Mouse (Mus musculus): ENCODE measurements around the gene Clec16a. TPM values are rescaled to one million over a fixed set of nuclear protein-coding genes. Genes with fewer than 3 reads are reported as not detected.

Gene Clec16a
- polyA plus RNA-seq, 1 experiment from 2014 or later = 32.1 TPM

- no peaks in the 10 kb centered on the region for H3K27me3 ChIP-seq (ENCODE audit: control insufficient read depth, insufficient read depth, low read length)
- DNase-seq (ENCODE audit: low spot score) (no peak), ATAC-seq (replicated peaks; ENCODE audit: insufficient number of reproducible peaks, low FRiP score, low TSS enrichment, low read depth) (no peak)
- H3K4me2 ChIP-seq (ENCODE audit: low read depth, low read length) = no peak overlapping the region
- no peaks in the 10 kb centered on the region for H3K9me3 ChIP-seq (replicated peaks; ENCODE audit: control insufficient read depth, low read length)
- H3K36me3 ChIP-seq (replicated peaks; ENCODE audit: control insufficient read depth, insufficient read depth, low read depth, low read length) = no peaks in the 10 kb centered on the region
- no peak overlapping the region for H3K4me3 ChIP-seq (ENCODE audit: low read depth, low read length)
- H3K4me1 ChIP-seq (ENCODE audit: control insufficient read depth, insufficient read depth, low read length) = no peaks in the 10 kb centered on the region
- H3K9ac ChIP-seq (replicated peaks; ENCODE audit: low read length) = no peak overlapping the region
- H3K27ac ChIP-seq (replicated peaks; ENCODE audit: low read depth, low read length) = no peak overlapping the region
- 61% methylated on average over 11 of the region's 11 CpGs for WGBS
Measured at GRCm38 (mm10) chr16:10694414-10694851, 149.3 kb downstream of the Clec16a start.

DNA sequence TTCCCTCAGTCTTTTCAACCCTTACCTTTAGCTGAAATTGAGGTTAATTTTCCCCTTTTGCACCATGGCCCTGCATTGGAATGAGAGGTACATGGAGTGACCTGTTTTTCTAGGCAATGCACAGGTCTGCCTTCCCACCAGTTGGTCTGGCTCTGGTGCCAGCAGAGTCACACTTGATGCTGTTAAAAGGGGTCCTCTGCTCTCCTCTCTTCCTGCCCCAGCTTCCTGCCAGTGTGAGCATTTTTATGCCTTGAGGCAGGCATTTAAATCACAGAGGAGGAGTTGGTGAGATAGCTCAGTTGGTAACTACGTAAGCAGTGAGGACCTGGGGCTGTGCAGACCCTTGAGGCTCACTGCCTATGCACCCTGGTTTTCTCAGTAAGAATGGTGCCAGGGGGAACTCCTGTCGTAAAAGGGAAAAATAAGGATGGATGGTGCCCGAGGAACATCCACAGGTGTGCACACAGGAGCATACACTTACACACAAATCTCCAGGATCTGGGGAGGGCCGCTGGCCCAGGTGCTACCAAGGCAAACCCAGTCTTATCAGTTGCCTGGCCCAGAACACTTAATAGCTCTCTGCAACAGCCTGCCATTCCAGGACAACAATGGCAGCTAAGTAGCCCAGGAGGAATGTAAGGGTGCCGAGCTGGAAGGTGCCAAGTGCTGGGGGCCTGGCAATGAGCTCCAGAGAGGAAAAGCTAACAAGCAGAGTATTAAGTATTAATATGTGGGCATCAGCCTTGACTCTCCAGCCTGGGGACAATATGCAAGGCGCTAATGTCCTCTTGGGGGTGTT is 152.9 kb downstream of the Clec16a start:
- no peak for ATAC-seq (replicated peaks; ENCODE audit: insufficient number of reproducible peaks, low FRiP score, low TSS enrichment, low read depth)

GRCm38 (mm10) chr16:10699316-10699715 is 154.2 kb downstream of the Clec16a start:
- Histone ChIP-seq H3K27me3 (ENCODE audit: control insufficient read depth, insufficient read depth, low read length) (no peaks in the 10 kb centered on the region), H3K36me3 (replicated peaks; ENCODE audit: control insufficient read depth, insufficient read depth, low read depth, low read length) (no peaks in the 10 kb centered on the region), H3K27ac (replicated peaks; ENCODE audit: low read depth, low read length) (no peak overlapping the region), H3K4me3 (ENCODE audit: low read depth, low read length) (no peak overlapping the region), H3K4me1 (ENCODE audit: control insufficient read depth, insufficient read depth, low read length) (no peaks in the 10 kb centered on the region), H3K9ac (replicated peaks; ENCODE audit: low read length) (no peak overlapping the region), H3K9me3 (replicated peaks; ENCODE audit: control insufficient read depth, low read length) (no peaks in the 10 kb centered on the region), H3K4me2 (ENCODE audit: low read depth, low read length) (no peak overlapping the region)
- DNase-seq (ENCODE audit: low spot score) = no peak
- 72% methylated on average over 3 of the region's 3 CpGs for WGBS
- ATAC-seq (replicated peaks; ENCODE audit: insufficient number of reproducible peaks, low FRiP score, low TSS enrichment, low read depth) = no peak

More for the DNA sequence above, 152.9 kb downstream of the Clec16a start:
- H3K4me3 ChIP-seq (ENCODE audit: low read depth, low read length) = no peak overlapping the region
- H3K9ac ChIP-seq (replicated peaks; ENCODE audit: low read length) = no peak overlapping the region
- H3K36me3 ChIP-seq (replicated peaks; ENCODE audit: control insufficient read depth, insufficient read depth, low read depth, low read length) = no peaks in the 10 kb centered on the region
- DNase-seq (ENCODE audit: low spot score) = no peak
- H3K27ac ChIP-seq (replicated peaks; ENCODE audit: low read depth, low read length) = no peak overlapping the region
- no peaks in the 10 kb centered on the region for H3K27me3 ChIP-seq (ENCODE audit: control insufficient read depth, insufficient read depth, low read length)
- no peak overlapping the region for H3K4me2 ChIP-seq (ENCODE audit: low read depth, low read length)
- 68% methylated on average over 6 of the region's 6 CpGs for WGBS
- no peaks in the 10 kb centered on the region for H3K4me1 ChIP-seq (ENCODE audit: control insufficient read depth, insufficient read depth, low read length)
- no peaks in the 10 kb centered on the region for H3K9me3 ChIP-seq (replicated peaks; ENCODE audit: control insufficient read depth, low read length)

- Histone ChIP-seq H3K27ac (replicated peaks; ENCODE audit: low read depth, low read length) (no peak overlapping the region), H3K27me3 (ENCODE audit: control insufficient read depth, insufficient read depth, low read length) (no peaks in the 10 kb centered on the region), H3K36me3 (replicated peaks; ENCODE audit: control insufficient read depth, insufficient read depth, low read depth, low read length) (no peaks in the 10 kb centered on the region), H3K4me2 (ENCODE audit: low read depth, low read length) (no peak overlapping the region), H3K9me3 (replicated peaks; ENCODE audit: control insufficient read depth, low read length) (no peaks in the 10 kb centered on the region), H3K4me1 (ENCODE audit: control insufficient read depth, insufficient read depth, low read length) (no peaks in the 10 kb centered on the region), H3K9ac (replicated peaks; ENCODE audit: low read length) (no peak overlapping the region), H3K4me3 (ENCODE audit: low read depth, low read length) (no peak overlapping the region)
- ATAC-seq (replicated peaks; ENCODE audit: insufficient number of reproducible peaks, low FRiP score, low TSS enrichment, low read depth) = no peak
- no peak for DNase-seq (ENCODE audit: low spot score)
- WGBS = 39% methylated on average over 2 of the region's 2 CpGs
Measured at GRCm38 (mm10) chr16:10700160-10700559, 155.0 kb downstream of the Clec16a start.

- no peak for DNase-seq (ENCODE audit: low spot score)
- whole genome bisulfite sequencing = 53% methylated on average over 2 of the region's 2 CpGs
Measured at GRCm38 (mm10) chr16:10702399-10702798, 157.3 kb downstream of the Clec16a start.

DNA sequence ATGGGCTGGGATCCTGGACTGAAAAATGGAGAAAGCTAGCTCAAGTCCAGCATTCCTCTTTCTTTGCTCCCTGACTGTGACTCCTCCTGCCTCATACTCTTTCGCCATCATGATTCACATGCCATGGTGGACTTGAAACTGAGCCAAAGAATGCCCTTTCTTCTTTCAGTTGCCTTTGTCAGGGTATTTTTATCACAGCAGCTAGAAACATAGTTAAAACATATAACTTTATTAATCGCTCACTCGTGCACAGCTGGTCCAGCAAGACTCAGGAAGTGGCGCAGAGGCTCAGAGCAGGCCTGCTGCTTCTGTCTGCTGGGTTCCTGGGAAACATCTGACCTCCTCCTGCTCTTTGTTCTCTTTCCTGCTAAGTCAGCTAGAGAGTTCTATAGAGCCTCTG is 158.8 kb downstream of the Clec16a start:
- ATAC-seq (replicated peaks; ENCODE audit: insufficient number of reproducible peaks, low FRiP score, low TSS enrichment, low read depth) = no peak
- Histone ChIP-seq H3K27ac (replicated peaks; ENCODE audit: low read depth, low read length) (no peak overlapping the region), H3K36me3 (replicated peaks; ENCODE audit: control insufficient read depth, insufficient read depth, low read depth, low read length) (no peaks in the 10 kb centered on the region), H3K27me3 (ENCODE audit: control insufficient read depth, insufficient read depth, low read length) (no peaks in the 10 kb centered on the region), H3K4me1 (ENCODE audit: control insufficient read depth, insufficient read depth, low read length) (no peaks in the 10 kb centered on the region), H3K9ac (replicated peaks; ENCODE audit: low read length) (no peak overlapping the region), H3K4me3 (ENCODE audit: low read depth, low read length) (no peak overlapping the region), H3K4me2 (ENCODE audit: low read depth, low read length) (no peak overlapping the region), H3K9me3 (replicated peaks; ENCODE audit: control insufficient read depth, low read length) (no peaks in the 10 kb centered on the region)
- no peak for DNase-seq (ENCODE audit: low spot score)
- 83% methylated on average over 4 of the region's 4 CpGs for WGBS

More at GRCm38 (mm10) chr16:10702399-10702798, 157.3 kb downstream of the Clec16a start:
- Histone ChIP-seq H3K4me1 (ENCODE audit: control insufficient read depth, insufficient read depth, low read length) (no peaks in the 10 kb centered on the region), H3K36me3 (replicated peaks; ENCODE audit: control insufficient read depth, insufficient read depth, low read depth, low read length) (no peaks in the 10 kb centered on the region), H3K9me3 (replicated peaks; ENCODE audit: control insufficient read depth, low read length) (no peaks in the 10 kb centered on the region), H3K27me3 (ENCODE audit: control insufficient read depth, insufficient read depth, low read length) (no peaks in the 10 kb centered on the region), H3K4me2 (ENCODE audit: low read depth, low read length) (no peak overlapping the region), H3K4me3 (ENCODE audit: low read depth, low read length) (no peak overlapping the region), H3K27ac (replicated peaks; ENCODE audit: low read depth, low read length) (no peak overlapping the region), H3K9ac (replicated peaks; ENCODE audit: low read length) (no peak overlapping the region)
- ATAC-seq (replicated peaks; ENCODE audit: insufficient number of reproducible peaks, low FRiP score, low TSS enrichment, low read depth) = no peak

DNA sequence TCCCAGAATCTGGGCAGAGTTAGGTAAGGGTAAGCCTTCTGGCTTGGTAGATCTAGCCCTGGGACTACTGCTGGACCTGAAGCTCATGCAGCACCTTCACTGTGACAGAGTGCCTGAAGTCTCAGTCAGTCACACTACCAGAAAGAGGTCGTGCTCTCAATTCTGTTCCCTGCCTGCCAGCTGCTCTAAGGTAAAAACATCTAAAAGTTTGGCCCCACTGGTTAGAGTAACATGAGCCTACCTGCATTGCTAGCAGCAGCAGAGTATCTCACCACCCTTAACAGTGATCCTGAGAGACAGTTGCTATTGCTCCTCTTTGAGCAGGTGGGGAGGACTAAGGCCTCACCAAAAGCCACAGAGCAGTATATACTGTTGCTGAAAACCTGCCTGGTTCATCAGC is 160.3 kb downstream of the Clec16a start:
- Histone ChIP-seq H3K4me2 (ENCODE audit: low read depth, low read length) (no peak overlapping the region), H3K27ac (replicated peaks; ENCODE audit: low read depth, low read length) (no peak overlapping the region), H3K36me3 (replicated peaks; ENCODE audit: control insufficient read depth, insufficient read depth, low read depth, low read length) (no peaks in the 10 kb centered on the region), H3K27me3 (ENCODE audit: control insufficient read depth, insufficient read depth, low read length) (no peaks in the 10 kb centered on the region), H3K9ac (replicated peaks; ENCODE audit: low read length) (no peak overlapping the region), H3K4me3 (ENCODE audit: low read depth, low read length) (no peak overlapping the region), H3K9me3 (replicated peaks; ENCODE audit: control insufficient read depth, low read length) (no peaks in the 10 kb centered on the region), H3K4me1 (ENCODE audit: control insufficient read depth, insufficient read depth, low read length) (no peaks in the 10 kb centered on the region)
- 69% methylated on average over 1 of the region's 1 CpGs for WGBS
- DNase-seq (ENCODE audit: low spot score) (no peak), ATAC-seq (replicated peaks; ENCODE audit: insufficient number of reproducible peaks, low FRiP score, low TSS enrichment, low read depth) (no peak)

DNA sequence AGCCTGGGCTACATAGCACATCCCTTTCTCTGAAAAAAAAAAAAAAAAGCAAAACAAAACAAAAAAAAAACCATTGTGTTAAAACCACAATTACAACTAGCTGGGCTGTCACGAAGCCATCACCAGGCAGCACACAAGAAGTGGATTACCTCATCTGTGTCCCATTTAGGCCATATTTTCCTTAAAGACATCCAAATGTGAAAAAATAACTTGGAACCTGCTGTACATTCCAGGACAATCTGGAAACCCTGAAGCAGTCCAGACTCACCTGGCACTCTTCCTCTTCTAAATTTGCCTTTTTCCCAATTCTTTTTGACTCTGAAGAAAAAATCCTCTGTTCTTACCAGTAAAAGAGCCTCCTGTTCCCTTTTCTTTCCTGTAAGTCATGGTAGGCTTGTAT is 166.4 kb downstream of the Clec16a start:
- ATAC-seq (replicated peaks; ENCODE audit: insufficient number of reproducible peaks, low FRiP score, low TSS enrichment, low read depth) = no peak

More for the DNA sequence above, 166.4 kb downstream of the Clec16a start:
- 56% methylated on average over 1 of the region's 1 CpGs for WGBS
- Histone ChIP-seq H3K9ac (replicated peaks; ENCODE audit: low read length) (no peak overlapping the region), H3K9me3 (replicated peaks; ENCODE audit: control insufficient read depth, low read length) (no peaks in the 10 kb centered on the region), H3K4me3 (ENCODE audit: low read depth, low read length) (no peak overlapping the region), H3K4me1 (ENCODE audit: control insufficient read depth, insufficient read depth, low read length) (peaks cover 3% of the 10 kb centered on the region; the same call in 1 of the 2 replicates), H3K27me3 (ENCODE audit: control insufficient read depth, insufficient read depth, low read length) (no peaks in the 10 kb centered on the region), H3K27ac (replicated peaks; ENCODE audit: low read depth, low read length) (no peak overlapping the region), H3K36me3 (replicated peaks; ENCODE audit: control insufficient read depth, insufficient read depth, low read depth, low read length) (no peaks in the 10 kb centered on the region), H3K4me2 (ENCODE audit: low read depth, low read length) (no peak overlapping the region)
- DNase-seq (ENCODE audit: low spot score) = no peak
